Mouse (Mus musculus) liver, adult 2 months (tissue): ENCODE measurements around the gene Rdm1. TPM values are rescaled to one million over a fixed set of nuclear protein-coding genes. Genes with fewer than 3 reads are reported as not detected.
A peak's percentile ranks its signal among the peaks of the same experiment; 100 is the strongest.
"Not testable (repeated sequence)": the region's sequence is repeated elsewhere in the genome, so short reads cannot be mapped to it uniquely, and the experiment has no call there.

Experiments used
- DNase-seq: peaks from one replicate; pipeline ENCODE4 v3.0.0-alpha.2; 2011; ENCODE audit warnings: low read depth, low spot score; ENCODE audit errors: extremely low read depth
- H3K27ac ChIP-seq: fragments of 200-500 bp; replicated peaks from 2 replicates; pipeline ENCODE4 v1.5.1; 2012; ENCODE audit warnings: low read depth, mild to moderate bottlenecking, control low read depth, inconsistent platforms, low read length; ENCODE audit not compliant: insufficient read depth
- H3K27me3 ChIP-seq: fragments of 200-500 bp; 2 replicates; pipeline ENCODE4 v1.6.1; 2012; ENCODE audit warnings: mild to moderate bottlenecking, moderate library complexity, low read length, inconsistent platforms; ENCODE audit not compliant: control insufficient read depth, insufficient read depth
- H3K36me3 ChIP-seq: fragments of 200-500 bp; 2 replicates; pipeline ENCODE4 v1.6.1; 2012; ENCODE audit warnings: low read length, inconsistent platforms; ENCODE audit not compliant: control insufficient read depth, insufficient read depth
- H3K4me1 ChIP-seq: fragments of 200-500 bp; 2 replicates; pipeline ENCODE4 v1.6.1; 2011; ENCODE audit warnings: low read length; ENCODE audit not compliant: control insufficient read depth, insufficient read depth
- H3K4me3 ChIP-seq: fragments of 200-500 bp; 2 replicates; pipeline ENCODE4 v1.5.1; 2011; ENCODE audit warnings: low read depth, mild to moderate bottlenecking, control low read depth, low read length, moderate library complexity; ENCODE audit not compliant: insufficient read depth
- H3K79me2 ChIP-seq: fragments of 200-500 bp; 2 replicates; pipeline ENCODE4 v1.6.1; 2012; ENCODE audit warnings: inconsistent platforms, mild to moderate bottlenecking, low read length, moderate library complexity; ENCODE audit not compliant: control insufficient read depth, insufficient read depth
- H3K9ac ChIP-seq: fragments of 200-500 bp; 2 replicates; pipeline ENCODE4 v1.6.1; 2012; ENCODE audit warnings: low read depth, mild to moderate bottlenecking, control low read depth, inconsistent platforms, low read length
- CTCF ChIP-seq: fragments of 200-500 bp; IDR thresholded peaks from 2 replicates; pipeline ENCODE4 v1.5.1; 2011; ENCODE audit warnings: low read depth, low read length, control low read depth
- POLR2A ChIP-seq: fragments of 200-500 bp; IDR thresholded peaks from 2 replicates; pipeline ENCODE4 v1.6.1; 2011; ENCODE audit warnings: low read length, control low read depth; ENCODE audit not compliant: insufficient read depth; ENCODE audit errors: extremely low read depth
- WGBS: fragments of 180-500 bp; shearing (Covaris S2); methylation state at CpG from one replicate; pipeline ENCODE4 v1.1.7; 2018; 5-methylcytosine and 5-hydroxymethylcytosine counted together
- polyA plus RNA-seq: library from polyadenylated mRNA; depleted of rRNA; stranded (reverse); fragments of >200 nt; gene quantifications from 2 replicates; pipeline ENCODE4 v1.2.3, GENCODE M21; 2012
- total RNA-seq: library from RNA; depleted of rRNA; stranded (reverse); fragments of >200 nt; gene quantifications from 2 replicates; pipeline ENCODE4 v1.2.3, GENCODE M21; 2014

Rdm1 gene
- total and polyA plus RNA-seq, 2 experiments = 12.4 to 12.9 TPM

- no peak overlapping the region for H3K4me3 ChIP-seq
- H3K9ac ChIP-seq = no peak overlapping the region
- no peaks in the 10 kb centered on the region for H3K4me1 ChIP-seq
- no peak overlapping the region for H3K27ac ChIP-seq
- DNase-seq = peak; percentile 61
- TF ChIP-seq POLR2A = no peak
- no peak for TF ChIP-seq CTCF
- H3K36me3 ChIP-seq = no peaks in the 10 kb centered on the region
- WGBS = 10% methylated on average over 3 of the region's 3 CpGs
- H3K27me3 ChIP-seq = no peaks in the 10 kb centered on the region
- H3K79me2 ChIP-seq = no peaks in the 10 kb centered on the region
Observed at GRCm38 (mm10) chr11:101602491-101602890, 24.5 kb upstream of the Rdm1 start.

GRCm38 (mm10) chr11:101604116-101604515, 22.9 kb upstream of the Rdm1 start:
- no peak overlapping the region for H3K9ac ChIP-seq
- TF ChIP-seq POLR2A (no peak), CTCF (no peak)
- no peaks in the 10 kb centered on the region for H3K36me3 ChIP-seq
- 19% methylated on average over 3 of the region's 3 CpGs for WGBS
- no peak overlapping the region for H3K4me3 ChIP-seq
- H3K4me1 ChIP-seq = no peaks in the 10 kb centered on the region
- no peaks in the 10 kb centered on the region for H3K27me3 ChIP-seq
- no peak for DNase-seq
- no peaks in the 10 kb centered on the region for H3K79me2 ChIP-seq
- H3K27ac ChIP-seq = no peak overlapping the region

GRCm38 (mm10) chr11:101604531-101605453, 22.2 kb upstream of the Rdm1 start:
- peak; percentile 54 for DNase-seq
- not testable (repeated sequence) for H3K27me3 ChIP-seq, H3K79me2 ChIP-seq, H3K4me1 ChIP-seq, H3K27ac ChIP-seq, H3K36me3 ChIP-seq
- TF ChIP-seq POLR2A = peak; percentile 29; the same call in 1 of the 2 replicates
- H3K4me3 ChIP-seq = peak overlapping the region; percentile 9; the same call in 1 of the 2 replicates
- WGBS = under 1% methylated on average over 30 of the region's 30 CpGs
- peak overlapping the region; percentile 23; the same call in 1 of the 2 replicates for H3K9ac ChIP-seq

- not testable (repeated sequence) for H3K4me1 ChIP-seq, DNase-seq, H3K79me2 ChIP-seq, H3K4me3 ChIP-seq, H3K36me3 ChIP-seq, H3K9ac ChIP-seq, H3K27me3 ChIP-seq, H3K27ac ChIP-seq
- WGBS = 96% methylated on average over 4 of the region's 4 CpGs
Observed at GRCm38 (mm10) chr11:101607134-101607533, 19.9 kb upstream of the Rdm1 start.

GRCm38 (mm10) chr11:101610445-101610844, 16.6 kb upstream of the Rdm1 start:
- H3K27ac ChIP-seq = no peak overlapping the region
- H3K4me1 ChIP-seq = no peaks in the 10 kb centered on the region
- H3K36me3 ChIP-seq = no peaks in the 10 kb centered on the region
- no peak overlapping the region for H3K4me3 ChIP-seq
- 20% methylated on average over 11 of the region's 11 CpGs for WGBS
- no peaks in the 10 kb centered on the region for H3K79me2 ChIP-seq
- H3K9ac ChIP-seq = no peak overlapping the region
- TF ChIP-seq POLR2A (no peak), CTCF (no peak)
- no peak for DNase-seq
- no peaks in the 10 kb centered on the region for H3K27me3 ChIP-seq

- Histone ChIP-seq H3K36me3 (no peaks in the 10 kb centered on the region), H3K9ac (no peak overlapping the region), H3K27me3 (peaks cover 3% of the 10 kb centered on the region; the same call in 1 of the 2 replicates), H3K4me3 (no peak overlapping the region), H3K4me1 (no peaks in the 10 kb centered on the region), H3K79me2 (no peaks in the 10 kb centered on the region), H3K27ac (no peak overlapping the region)
- WGBS = 80% methylated on average over 6 of the region's 6 CpGs
- DNase-seq = no peak
- TF ChIP-seq CTCF (no peak), POLR2A (no peak)
Observed at GRCm38 (mm10) chr11:101613596-101613995, 13.4 kb upstream of the Rdm1 start.
